Mouse (Mus musculus): ENCODE data around the gene Mex3b.

The Mex3b gene

GRCm38 (mm10) chr7:82868309-82869230, 1.4 kb downstream of the Mex3b start:
- DNase-seq: peak; percentile 71

DNA sequence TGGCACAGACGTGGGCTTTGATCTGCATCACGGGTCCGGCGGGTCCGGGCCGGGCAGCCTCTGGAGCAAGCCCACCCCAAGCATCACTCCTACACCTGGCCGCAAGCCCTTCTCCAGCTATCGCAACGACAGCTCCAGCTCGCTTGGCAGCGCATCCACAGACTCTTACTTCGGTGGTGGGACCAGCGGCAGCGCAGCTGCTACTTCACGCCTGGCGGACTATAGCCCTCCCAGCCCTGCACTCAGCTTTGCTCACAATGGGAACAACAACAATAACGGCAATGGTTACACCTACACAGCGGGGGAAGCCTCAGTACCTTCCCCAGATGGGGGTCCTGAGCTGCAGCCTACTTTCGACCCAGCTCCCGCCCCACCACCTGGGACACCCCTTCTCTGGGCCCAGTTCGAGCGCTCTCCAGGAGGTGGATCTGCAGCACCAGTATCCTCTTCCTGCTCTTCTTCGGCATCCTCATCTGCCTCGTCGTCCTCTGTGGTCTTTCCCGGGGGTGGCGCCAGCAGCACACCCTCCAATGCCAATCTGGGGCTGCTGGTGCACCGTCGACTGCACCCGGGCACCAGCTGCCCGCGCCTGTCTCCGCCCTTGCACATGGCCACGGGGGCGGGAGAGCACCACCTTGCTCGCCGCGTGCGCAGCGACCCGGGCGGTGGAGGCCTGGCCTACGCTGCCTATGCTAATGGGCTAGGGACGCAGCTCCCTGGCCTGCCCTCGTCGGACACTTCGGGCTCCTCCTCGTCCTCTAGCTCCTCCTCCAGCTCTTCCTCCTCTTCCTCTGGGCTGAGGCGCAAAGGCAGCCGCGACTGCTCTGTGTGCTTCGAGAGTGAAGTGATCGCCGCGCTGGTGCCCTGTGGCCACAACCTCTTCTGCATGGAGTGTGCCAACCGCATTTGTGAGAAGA, 2.4 kb downstream of the Mex3b start:
- DNase-seq: peak; percentile 78

- DNase-seq: no peak
These were observed 3.0 kb downstream of the Mex3b start for GRCm38 (mm10) chr7:82870148-82870513.

DNA sequence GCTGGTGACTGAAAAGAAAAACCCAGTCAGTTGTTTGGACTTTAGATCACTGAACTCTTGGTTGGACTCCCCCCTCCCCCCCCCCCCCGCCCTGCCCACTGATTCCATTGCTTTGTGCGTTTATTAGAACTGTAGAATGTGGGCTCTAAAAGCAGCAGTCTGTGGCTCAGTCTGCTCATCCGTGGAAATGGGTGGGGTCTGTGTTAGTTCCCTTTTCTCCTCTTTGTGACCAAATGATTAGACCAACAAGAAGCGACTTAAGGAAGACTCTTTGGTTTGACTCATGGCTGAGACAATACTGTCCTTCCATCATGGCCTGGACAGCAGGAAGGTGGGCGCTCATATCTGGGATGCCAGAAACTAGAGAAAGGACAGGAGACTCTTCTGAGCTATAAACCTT, 9.4 kb downstream of the Mex3b start:
- no peak for DNase-seq

DNA sequence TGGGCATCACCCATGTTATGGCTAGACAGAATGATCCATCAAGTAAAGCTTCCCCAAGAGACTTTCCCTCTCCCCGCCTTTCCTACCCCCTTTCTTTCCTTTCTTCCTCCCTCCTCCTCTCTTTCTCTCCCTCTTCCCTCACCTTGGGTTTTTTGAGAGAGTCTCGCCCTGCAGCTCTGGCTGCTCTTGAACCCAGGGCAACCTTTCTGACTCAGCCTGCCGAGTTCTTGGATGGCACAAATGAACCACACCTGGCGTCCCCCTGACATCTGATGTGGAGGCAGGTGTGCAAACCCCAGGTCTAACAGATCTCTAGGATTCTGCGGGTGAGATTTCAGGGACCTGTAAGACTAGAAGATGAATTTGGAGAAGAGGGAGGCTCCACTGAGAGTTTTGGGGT, 12.9 kb downstream of the Mex3b start:
- DNase-seq: no peak

- DNase-seq: no peak
These were observed 13.6 kb downstream of the Mex3b start for GRCm38 (mm10) chr7:82880700-82881099.

- DNase-seq: no peak
These were observed 23.3 kb downstream of the Mex3b start for GRCm38 (mm10) chr7:82890317-82890850.

DNA sequence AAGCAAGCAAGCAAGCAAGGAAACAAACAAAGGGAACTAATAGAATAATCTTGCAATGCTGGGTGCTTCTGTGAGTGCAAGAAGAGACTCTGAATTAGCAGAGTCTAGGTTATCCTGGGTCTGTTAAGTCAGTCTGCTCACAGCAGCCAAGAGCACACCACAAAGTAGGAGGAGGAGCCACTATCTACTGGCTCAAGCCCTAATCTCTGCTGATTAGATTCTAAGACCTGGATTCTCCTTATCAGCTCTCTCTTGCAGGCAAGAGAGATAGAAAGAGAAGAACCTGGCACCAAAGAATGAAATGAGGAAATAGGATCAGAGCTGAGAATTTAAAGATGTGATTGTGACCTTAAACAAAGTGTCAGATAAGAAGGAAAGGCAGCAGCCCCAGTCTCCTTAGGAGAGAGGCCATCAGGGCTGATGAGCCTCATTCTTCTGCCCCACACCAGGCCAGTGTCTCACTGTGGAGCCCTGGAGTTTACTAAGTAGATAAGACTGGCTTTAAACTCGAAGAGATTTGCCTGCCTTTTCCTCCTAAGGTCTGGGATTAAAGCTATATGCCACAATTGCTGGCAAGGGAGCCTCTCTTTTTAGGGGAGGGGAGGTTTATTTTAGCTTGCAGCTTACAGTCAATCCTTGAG, 23.9 kb downstream of the Mex3b start:
- DNase-seq: no peak

DNA sequence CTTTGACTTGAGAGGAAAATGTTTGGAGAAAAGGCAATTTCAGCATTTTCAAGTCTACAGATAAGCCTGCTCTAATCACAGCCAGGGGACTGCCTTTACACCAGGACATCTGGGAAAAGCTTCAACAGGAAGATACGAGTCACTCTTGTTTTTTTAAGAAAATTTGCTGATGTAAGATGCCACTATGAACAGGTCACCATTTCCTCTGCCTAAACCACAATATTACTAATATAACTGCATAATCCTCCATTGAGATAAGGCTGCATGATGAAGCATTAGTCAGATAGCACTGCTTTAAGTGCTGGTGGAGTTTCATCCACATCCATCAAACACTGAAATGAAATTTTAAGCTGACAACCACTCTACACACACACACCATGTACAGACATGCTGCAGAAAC, 27.2 kb downstream of the Mex3b start:
- no peak for DNase-seq

DNA sequence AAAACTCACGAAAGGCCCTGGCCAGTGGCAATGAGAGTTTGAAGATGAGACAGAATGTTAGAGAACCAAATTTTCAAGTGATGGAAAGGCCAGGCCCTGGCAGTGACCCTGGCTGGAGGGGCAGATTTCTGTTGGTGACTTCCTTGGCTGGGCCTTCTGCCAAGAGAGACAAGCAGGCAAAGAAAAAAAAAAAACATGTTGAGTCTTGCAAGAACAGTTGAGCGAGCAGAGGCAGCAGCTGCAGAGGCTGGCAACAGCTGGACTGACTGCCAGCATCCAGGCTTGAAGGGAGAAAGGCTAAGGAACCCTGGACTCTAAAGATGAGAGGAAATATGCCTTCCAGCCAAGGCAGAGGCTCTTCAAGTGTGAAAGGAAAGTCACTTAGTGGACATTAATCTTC, 28.5 kb downstream of the Mex3b start:
- peak; percentile 51 for DNase-seq

DNA sequence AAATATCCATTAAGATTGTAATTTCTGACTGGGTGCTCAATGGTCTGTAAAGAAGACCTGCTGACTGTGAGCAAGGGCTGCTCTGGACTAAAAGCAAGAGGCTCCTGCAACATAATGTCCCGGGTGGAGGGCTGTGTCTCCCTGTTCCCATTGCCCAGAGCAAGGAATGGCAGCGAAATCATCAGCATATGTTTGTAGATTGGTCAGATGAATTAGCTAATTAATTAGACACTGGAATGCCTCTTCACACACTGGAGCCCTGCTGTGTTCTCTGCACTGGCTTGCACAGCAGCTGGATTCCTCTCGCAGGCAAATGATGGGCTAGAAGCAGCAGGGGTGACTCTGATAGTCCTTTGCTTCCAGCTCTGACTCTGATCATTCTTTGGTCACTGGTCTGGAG, 29.6 kb downstream of the Mex3b start:
- DNase-seq: no peak

DNA sequence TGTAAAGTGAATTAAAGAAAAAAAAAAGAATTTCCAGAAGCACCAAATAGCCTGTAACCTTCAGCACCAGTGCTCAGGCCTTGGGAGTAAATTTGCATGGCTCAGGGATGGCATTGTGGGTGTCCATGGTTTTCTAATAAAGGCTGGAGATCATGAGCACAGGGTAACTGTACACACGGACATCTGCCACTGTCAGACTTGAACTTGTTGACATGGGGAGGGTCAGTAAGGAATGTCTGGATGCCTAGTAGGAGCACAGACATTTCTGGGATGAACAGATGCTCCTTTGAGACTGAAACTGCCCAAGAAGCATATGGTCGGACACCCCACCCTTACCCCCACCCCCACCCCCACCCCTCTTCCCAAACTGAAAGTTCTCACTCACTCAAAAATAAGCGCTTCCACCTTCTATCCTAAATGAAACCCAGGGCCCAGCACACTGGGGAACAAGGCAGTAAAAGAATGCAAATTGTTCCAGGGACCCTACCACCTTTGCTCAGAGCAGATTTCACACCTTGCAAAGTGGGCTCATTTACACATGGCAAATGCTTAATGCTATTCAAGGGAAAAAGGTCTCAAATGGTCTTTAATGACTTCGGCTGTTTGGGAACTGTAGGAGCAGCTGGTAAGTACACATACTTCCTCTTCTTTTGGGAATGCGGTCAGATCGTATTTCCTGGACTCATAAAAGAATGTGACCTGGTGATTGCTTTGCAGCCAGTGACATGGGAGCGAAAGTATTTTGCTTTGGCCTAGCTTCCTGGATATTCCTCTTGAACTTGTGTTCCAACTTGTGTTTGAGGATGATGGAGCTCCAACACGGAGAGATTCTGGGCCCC, 32.5 kb downstream of the Mex3b start:
- DNase-seq: no peak

- DNase-seq: peak; percentile 26
These were observed 35.9 kb downstream of the Mex3b start for GRCm38 (mm10) chr7:82903006-82903405.

- peak; percentile 47 for DNase-seq
These were observed 38.4 kb downstream of the Mex3b start for GRCm38 (mm10) chr7:82905527-82905926.

GRCm38 (mm10) chr7:82907081-82907480, 39.9 kb downstream of the Mex3b start:
- no peak for DNase-seq

GRCm38 (mm10) chr7:82910536-82911384, 43.6 kb downstream of the Mex3b start:
- no peak for DNase-seq

DNA sequence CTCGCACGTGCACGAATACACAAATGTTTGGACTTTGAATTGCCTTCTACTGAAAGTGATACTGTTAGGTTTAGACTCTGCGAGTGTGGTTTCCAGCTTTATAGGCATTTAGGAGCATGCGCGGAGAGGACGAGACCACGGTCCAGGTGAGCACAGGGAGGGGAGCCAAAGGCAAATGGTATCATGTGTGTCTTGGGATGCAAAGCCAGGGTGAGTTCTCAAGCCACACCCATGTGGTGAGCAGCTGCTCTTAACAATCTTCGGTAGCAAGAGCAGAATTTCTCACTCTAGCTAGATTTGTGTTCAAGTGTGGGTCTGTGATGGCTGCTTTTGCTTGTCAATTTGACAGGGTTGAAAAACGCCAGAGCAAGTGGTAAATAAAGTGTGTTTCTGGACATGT, 44.4 kb downstream of the Mex3b start:
- no peak for DNase-seq

GRCm38 (mm10) chr7:82914297-82914696, 47.2 kb downstream of the Mex3b start:
- DNase-seq: no peak
